Mouse (Mus musculus): ENCODE results near the gene Ppm1g. TPM values are rescaled to one million over a fixed set of nuclear protein-coding genes. Genes with fewer than 3 reads are reported as not detected.

The Ppm1g gene
- polyA plus RNA-seq, 2 experiments: 98.8 to 118 TPM

DNA sequence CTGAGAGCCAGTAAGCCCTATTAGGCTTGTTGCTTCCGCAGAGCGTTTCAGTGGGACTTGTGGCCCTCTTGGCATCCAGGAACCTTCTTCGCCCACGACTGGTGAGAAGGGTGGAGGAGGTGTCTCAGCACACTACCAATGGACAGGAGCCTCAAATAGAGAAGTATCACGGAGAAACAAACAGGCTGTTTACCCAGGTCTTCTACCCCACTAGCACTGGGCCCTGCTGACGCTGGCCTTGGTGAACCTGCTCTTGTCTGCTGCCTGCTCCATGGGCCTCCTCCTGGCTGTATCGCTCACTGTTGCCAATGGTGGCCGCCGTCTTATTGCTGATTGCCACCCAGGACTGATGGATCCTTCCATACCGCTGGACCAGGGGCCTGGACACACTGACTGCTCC lies 31.7 kb upstream of the Ppm1g start:
- peaks cover 23% of the 10 kb centered on the region for H3K4me1 ChIP-seq (ENCODE audit: control insufficient read depth, insufficient read depth, low read length)
- H3K9me3 ChIP-seq (ENCODE audit: control insufficient read depth, low read length): no peaks in the 10 kb centered on the region
- H3K4me2 ChIP-seq (replicated peaks; ENCODE audit: low read depth, low read length, severe bottlenecking): peak overlapping the region; percentile 48
- peak overlapping the region; percentile 45 for H3K9ac ChIP-seq (ENCODE audit: low read depth, low read length, severe bottlenecking)
- no peak for ATAC-seq (ENCODE audit: low FRiP score, low read depth)
- no peak for TF ChIP-seq POLR2A (IDR thresholded peaks at IDR 0.05; ENCODE audit: borderline replicate concordance, extremely low read depth, insufficient read depth, insufficient read length)
- H3K36me3 ChIP-seq (ENCODE audit: control insufficient read depth, insufficient read depth, low read length): peaks cover 81% of the 10 kb centered on the region
- H3K27me3 ChIP-seq (ENCODE audit: control insufficient read depth, insufficient read depth, low read length): no peaks in the 10 kb centered on the region
- no peak overlapping the region for H3K27ac ChIP-seq (replicated peaks; ENCODE audit: low read depth, low read length)
- WGBS: 56% methylated on average over 9 of the region's 10 CpGs
- peak overlapping the region; percentile 33 for H3K4me3 ChIP-seq (replicated peaks; ENCODE audit: low read length)
- DNase-seq (ENCODE audit: low spot score): no peak

- peak within 1 kb of the TSS; percentile 45 for H3K9ac ChIP-seq (ENCODE audit: low read depth, low read length, severe bottlenecking)
- no peak for DNase-seq (ENCODE audit: low spot score)
- peak within 1 kb of the TSS; percentile 48 for H3K4me2 ChIP-seq (replicated peaks; ENCODE audit: low read depth, low read length, severe bottlenecking)
- TF ChIP-seq POLR2A (IDR thresholded peaks at IDR 0.05; ENCODE audit: borderline replicate concordance, extremely low read depth, insufficient read depth, insufficient read length): no peak
- H3K36me3 ChIP-seq (ENCODE audit: control insufficient read depth, insufficient read depth, low read length): peaks cover 83% of the 10 kb centered on the region
- peak within 1 kb of the TSS; percentile 61 for H3K27ac ChIP-seq (replicated peaks; ENCODE audit: low read depth, low read length)
- H3K9me3 ChIP-seq (ENCODE audit: control insufficient read depth, low read length): no peaks in the 10 kb centered on the region
- H3K4me1 ChIP-seq (ENCODE audit: control insufficient read depth, insufficient read depth, low read length): peaks cover 23% of the 10 kb centered on the region
- ATAC-seq (ENCODE audit: low FRiP score, low read depth): peak; percentile 41; the same call in 1 of the 2 replicates
- H3K4me3 ChIP-seq (replicated peaks; ENCODE audit: low read length): peak within 1 kb of the TSS; percentile 33
- WGBS: 6% methylated on average over 41 of the region's 47 CpGs
- no peaks in the 10 kb centered on the region for H3K27me3 ChIP-seq (ENCODE audit: control insufficient read depth, insufficient read depth, low read length)
Observed at GRCm38 (mm10) chr5:31251541-31252101, 31.1 kb upstream of the Ppm1g start, which contains the start of gene Krtcap3. Gene Krtcap3 (plus strand): TSS chr5:31251691.

DNA sequence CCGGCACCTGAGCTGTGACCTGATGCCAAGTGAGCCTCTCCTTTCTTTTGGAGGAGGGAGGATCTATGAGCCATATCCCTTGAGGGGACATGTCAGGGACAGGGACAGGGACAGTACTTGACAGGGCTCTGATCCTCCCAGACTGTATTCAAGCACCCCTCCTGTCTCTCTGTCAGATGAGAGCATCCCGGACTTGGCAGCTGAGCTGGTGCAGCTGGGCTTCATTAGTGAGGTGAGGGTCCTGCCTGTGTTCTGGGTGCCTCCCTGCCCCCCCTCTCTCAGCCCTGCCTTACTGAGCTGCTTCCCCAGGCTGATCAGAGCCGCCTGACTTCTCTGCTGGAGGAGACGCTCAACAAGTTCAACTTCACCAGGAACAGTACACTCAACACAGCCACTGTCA lies 30.2 kb upstream of the Ppm1g start:
- H3K9ac ChIP-seq (ENCODE audit: low read depth, low read length, severe bottlenecking): no peak overlapping the region
- no peak for TF ChIP-seq POLR2A (IDR thresholded peaks at IDR 0.05; ENCODE audit: borderline replicate concordance, extremely low read depth, insufficient read depth, insufficient read length)
- H3K9me3 ChIP-seq (ENCODE audit: control insufficient read depth, low read length): no peaks in the 10 kb centered on the region
- ATAC-seq (ENCODE audit: low FRiP score, low read depth) (peak; percentile 41; the same call in 1 of the 2 replicates), DNase-seq (ENCODE audit: low spot score) (no peak)
- H3K27me3 ChIP-seq (ENCODE audit: control insufficient read depth, insufficient read depth, low read length): no peaks in the 10 kb centered on the region
- peaks cover 87% of the 10 kb centered on the region for H3K36me3 ChIP-seq (ENCODE audit: control insufficient read depth, insufficient read depth, low read length)
- peaks cover 23% of the 10 kb centered on the region for H3K4me1 ChIP-seq (ENCODE audit: control insufficient read depth, insufficient read depth, low read length)
- H3K4me3 ChIP-seq (replicated peaks; ENCODE audit: low read length): no peak overlapping the region
- 30% methylated on average over 4 of the region's 4 CpGs for WGBS
- H3K27ac ChIP-seq (replicated peaks; ENCODE audit: low read depth, low read length): no peak overlapping the region; the same call in 1 of the 2 replicates
- peak overlapping the region; percentile 48; the same call in 1 of the 2 replicates for H3K4me2 ChIP-seq (replicated peaks; ENCODE audit: low read depth, low read length, severe bottlenecking)

GRCm38 (mm10) chr5:31242191-31242590 lies 21.7 kb upstream of the Ppm1g start:
- no peaks in the 10 kb centered on the region for H3K27me3 ChIP-seq (ENCODE audit: control insufficient read depth, insufficient read depth, low read length)
- ATAC-seq (ENCODE audit: low FRiP score, low read depth) (no peak), DNase-seq (ENCODE audit: low spot score) (no peak)
- peak overlapping the region; percentile 77 for H3K4me2 ChIP-seq (replicated peaks; ENCODE audit: low read depth, low read length, severe bottlenecking)
- H3K4me3 ChIP-seq (replicated peaks; ENCODE audit: low read length): peak overlapping the region; percentile 99
- WGBS: 27% methylated on average over 10 of the region's 10 CpGs
- TF ChIP-seq POLR2A (IDR thresholded peaks at IDR 0.05; ENCODE audit: borderline replicate concordance, extremely low read depth, insufficient read depth, insufficient read length): no peak
- H3K9ac ChIP-seq (ENCODE audit: low read depth, low read length, severe bottlenecking): peak overlapping the region; percentile 96
- peaks cover 5% of the 10 kb centered on the region for H3K4me1 ChIP-seq (ENCODE audit: control insufficient read depth, insufficient read depth, low read length)
- H3K36me3 ChIP-seq (ENCODE audit: control insufficient read depth, insufficient read depth, low read length): peaks cover 37% of the 10 kb centered on the region
- H3K27ac ChIP-seq (replicated peaks; ENCODE audit: low read depth, low read length): no peak overlapping the region
- no peaks in the 10 kb centered on the region for H3K9me3 ChIP-seq (ENCODE audit: control insufficient read depth, low read length)

DNA sequence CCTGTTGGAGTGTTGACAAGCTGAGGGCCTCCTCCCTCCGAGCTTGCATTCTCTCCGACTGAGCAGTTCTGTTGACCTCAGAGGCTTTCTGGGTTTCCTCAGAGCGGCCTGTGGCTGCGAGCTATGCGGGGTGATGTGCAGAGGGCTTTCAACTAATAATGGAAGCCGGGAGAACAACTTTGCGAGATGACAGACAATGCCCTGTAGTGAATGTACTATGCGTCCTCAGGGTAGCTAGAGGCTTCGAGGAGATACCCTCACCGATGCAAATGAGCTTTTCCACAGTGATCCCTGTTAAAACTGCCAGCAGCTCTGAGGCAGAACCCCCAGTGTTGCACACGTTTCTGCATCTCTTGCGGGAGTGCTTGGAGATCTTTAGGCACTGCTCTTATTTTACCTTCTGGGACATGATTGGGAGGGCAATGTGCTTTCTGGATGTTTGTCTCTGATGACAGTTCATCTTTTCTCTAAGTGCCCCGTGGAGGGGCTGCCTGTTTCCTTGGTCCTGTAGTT lies 21.1 kb upstream of the Ppm1g start:
- Histone ChIP-seq H3K27me3 (ENCODE audit: control insufficient read depth, insufficient read depth, low read length) (no peaks in the 10 kb centered on the region), H3K4me3 (replicated peaks; ENCODE audit: low read length) (peak overlapping the region; percentile 99), H3K27ac (replicated peaks; ENCODE audit: low read depth, low read length) (peak overlapping the region; percentile 97), H3K36me3 (ENCODE audit: control insufficient read depth, insufficient read depth, low read length) (peaks cover 31% of the 10 kb centered on the region), H3K4me2 (replicated peaks; ENCODE audit: low read depth, low read length, severe bottlenecking) (peak overlapping the region; percentile 77), H3K4me1 (ENCODE audit: control insufficient read depth, insufficient read depth, low read length) (peaks cover 5% of the 10 kb centered on the region), H3K9me3 (ENCODE audit: control insufficient read depth, low read length) (no peaks in the 10 kb centered on the region), H3K9ac (ENCODE audit: low read depth, low read length, severe bottlenecking) (peak overlapping the region; percentile 96)
- WGBS: 3% methylated on average over 13 of the region's 13 CpGs
- no peak for TF ChIP-seq POLR2A (IDR thresholded peaks at IDR 0.05; ENCODE audit: borderline replicate concordance, extremely low read depth, insufficient read depth, insufficient read length)
- ATAC-seq (ENCODE audit: low FRiP score, low read depth): peak; percentile 13
- DNase-seq (ENCODE audit: low spot score): no peak

Data from limb, embryonic 14.5 days (tissue).